Mouse (Mus musculus) embryonic facial prominence, embryonic 10.5 days (tissue): ENCODE data around the gene Sun2. TPM values are rescaled to one million over a fixed set of nuclear protein-coding genes. Genes with fewer than 3 reads are reported as not detected.
A peak's percentile ranks its signal among the peaks of the same experiment; 100 is the strongest.

Source experiments
- DNase-seq: peaks from one replicate; pipeline ENCODE4 v3.0.0-alpha.2; 2017; ENCODE audit warnings: low spot score
- H3K27ac ChIP-seq: fragments of 300-500 bp; sonication (generic); replicated peaks from 2 replicates; pipeline ENCODE4 v1.5.1; 2016; ENCODE audit warnings: mild to moderate bottlenecking
- H3K27me3 ChIP-seq: fragments of 300-500 bp; sonication (generic); replicated peaks from 2 replicates; pipeline ENCODE4 v1.6.1; 2016; ENCODE audit warnings: low read depth, mild to moderate bottlenecking; ENCODE audit not compliant: poor library complexity, severe bottlenecking
- H3K36me3 ChIP-seq: fragments of 300-500 bp; sonication (generic); replicated peaks from 2 replicates; pipeline ENCODE4 v1.6.1; 2016; ENCODE audit warnings: mild to moderate bottlenecking, moderate library complexity
- H3K4me1 ChIP-seq: fragments of 300-500 bp; sonication (generic); 2 replicates; pipeline ENCODE4 v1.6.1; 2016
- H3K4me3 ChIP-seq: fragments of 300-500 bp; sonication (generic); 2 replicates; pipeline ENCODE4 v1.5.1; 2016; ENCODE audit warnings: mild to moderate bottlenecking, moderate library complexity
- H3K9me3 ChIP-seq: fragments of 300-500 bp; sonication (generic); 2 replicates; pipeline ENCODE4 v1.6.1; 2016; ENCODE audit warnings: mild to moderate bottlenecking
- WGBS: fragments of 180-500 bp; shearing (Covaris S2); methylation state at CpG from one replicate; pipeline ENCODE4 v1.1.7; 2016; 5-methylcytosine and 5-hydroxymethylcytosine counted together
- polyA plus RNA-seq: library from polyadenylated mRNA; unstranded; fragments of >200 nt; fragmentation: Nextera tagmentation; extraction: Ambion mirVana; gene quantifications from 2 replicates; pipeline ENCODE4 v1.2.1, GENCODE M21; 2016

Gene Sun2
- polyA plus RNA-seq, 1 experiment from 2014 or later, result 3.4 TPM

DNA sequence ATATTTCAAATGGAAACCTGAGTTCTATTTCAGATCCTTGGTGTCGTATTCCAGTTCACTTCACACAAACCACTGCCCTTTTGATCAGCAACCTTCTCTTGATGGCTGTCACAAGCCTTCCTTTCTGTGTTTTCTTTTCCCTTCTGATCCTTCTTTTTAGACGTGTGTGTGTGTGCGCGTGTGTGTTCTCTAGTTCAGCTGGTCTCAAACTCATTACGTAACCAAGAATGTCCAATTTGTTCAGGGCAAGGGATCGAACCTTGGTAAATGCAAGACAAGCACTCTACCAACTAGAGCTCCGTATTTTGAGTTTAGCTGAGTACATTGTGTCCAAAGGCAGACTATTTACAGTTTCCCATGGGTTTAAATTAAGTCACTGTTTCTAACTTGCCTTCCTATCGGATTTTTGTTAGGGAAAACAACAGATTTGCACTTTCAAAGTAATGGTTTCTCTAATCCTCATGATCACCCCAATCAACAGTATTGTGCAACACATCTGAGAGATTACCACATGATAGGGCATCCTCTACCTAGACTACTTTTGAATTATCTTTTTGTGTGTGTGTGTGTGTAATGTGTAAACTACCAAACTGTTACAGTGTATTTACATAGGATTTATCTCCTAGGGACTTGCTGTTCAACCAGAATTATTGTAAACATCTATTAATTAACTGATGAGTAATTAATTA is 53.9 kb downstream of the Sun2 start:
- Histone ChIP-seq H3K9me3 (no peaks in the 10 kb centered on the region), H3K4me1 (peaks cover 74% of the 10 kb centered on the region), H3K27me3 (no peaks in the 10 kb centered on the region), H3K36me3 (peaks cover 10% of the 10 kb centered on the region; the same call in 1 of the 2 replicates), H3K27ac (peak overlapping the region; percentile 94), H3K4me3 (peak overlapping the region; percentile 95)
- DNase-seq, result no peak
- WGBS, result 2% methylated on average over 8 of the region's 8 CpGs

GRCm38 (mm10) chr15:79687646-79688267 is 54.6 kb downstream of the Sun2 start, which contains the start of gene Josd1:
Josd1 (minus strand) TSS chr15:79687919.
- Histone ChIP-seq H3K27ac (peak within 1 kb of the TSS; percentile 94), H3K4me1 (peaks cover 76% of the 10 kb centered on the region), H3K27me3 (no peaks in the 10 kb centered on the region), H3K4me3 (peak within 1 kb of the TSS; percentile 95), H3K9me3 (no peaks in the 10 kb centered on the region), H3K36me3 (peaks cover 15% of the 10 kb centered on the region; the same call in 1 of the 2 replicates)
- WGBS, result under 1% methylated on average over 72 of the region's 72 CpGs
- DNase-seq, result peak; percentile 96

DNA sequence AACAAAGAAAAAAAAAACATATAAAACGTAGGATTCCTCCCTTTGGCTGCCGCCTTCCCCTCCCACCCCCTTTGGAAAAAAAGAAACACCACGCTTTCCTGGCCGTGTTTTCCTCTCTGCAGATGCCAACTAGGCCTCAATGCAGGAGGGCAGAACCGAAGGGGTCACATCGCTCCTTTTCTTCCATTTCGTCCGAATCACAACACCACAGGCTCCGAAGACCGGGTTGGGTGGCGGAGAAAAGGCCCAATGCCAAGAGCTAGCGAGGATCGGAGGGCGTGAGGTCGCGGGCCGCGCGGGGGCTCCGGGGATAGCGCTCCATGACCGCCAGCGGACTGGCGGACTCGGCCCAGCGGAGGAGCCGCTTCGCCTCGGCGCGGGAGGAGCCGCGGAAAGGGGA is 55.2 kb downstream of the Sun2 start:
- Histone ChIP-seq H3K27ac (peak overlapping the region; percentile 94), H3K4me3 (peak overlapping the region; percentile 95), H3K4me1 (peaks cover 73% of the 10 kb centered on the region), H3K9me3 (no peaks in the 10 kb centered on the region), H3K36me3 (peaks cover 15% of the 10 kb centered on the region; the same call in 1 of the 2 replicates), H3K27me3 (no peaks in the 10 kb centered on the region)
- WGBS, result under 1% methylated on average over 33 of the region's 33 CpGs
- no peak for DNase-seq

DNA sequence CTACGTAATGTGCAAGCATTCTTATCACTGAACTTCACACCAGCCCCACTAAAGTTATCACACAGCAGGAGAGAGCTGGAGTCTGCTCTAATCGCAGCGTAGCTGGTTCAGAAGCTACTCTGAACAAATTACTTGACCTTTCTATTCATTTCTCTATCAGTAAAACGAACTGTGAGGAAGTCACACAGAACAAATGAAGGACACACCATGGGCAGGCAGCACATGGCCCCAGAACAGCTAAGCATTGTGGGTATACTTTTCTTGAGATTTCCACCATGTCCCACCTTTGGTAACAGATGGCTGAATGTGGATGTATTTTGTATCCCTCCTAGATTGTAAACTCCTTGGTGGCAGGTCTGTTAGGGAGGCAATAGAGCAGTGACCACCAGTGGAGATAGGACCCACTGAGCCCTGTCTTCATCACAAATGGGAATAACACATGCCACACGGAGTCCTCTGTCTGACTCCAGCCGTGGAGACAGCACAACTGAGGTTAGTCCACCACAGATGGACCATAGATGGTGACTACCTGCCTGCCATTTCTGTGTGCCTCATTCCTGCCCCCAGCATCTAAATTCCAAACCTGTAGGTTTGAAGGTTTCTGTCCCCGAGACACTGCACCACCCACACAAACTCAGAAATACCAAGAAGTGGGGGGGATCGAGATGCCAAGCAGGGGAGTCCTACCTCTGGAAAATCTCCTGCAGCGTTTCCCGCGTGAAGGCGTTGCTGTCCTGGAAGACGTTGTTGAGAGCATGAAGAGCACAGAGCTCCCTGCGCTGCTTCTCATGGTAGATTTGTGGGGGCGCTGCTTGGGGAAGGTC is 56.1 kb downstream of the Sun2 start:
- Histone ChIP-seq H3K36me3 (peaks cover 18% of the 10 kb centered on the region; the same call in 1 of the 2 replicates), H3K27me3 (no peaks in the 10 kb centered on the region), H3K9me3 (no peaks in the 10 kb centered on the region), H3K27ac (peak overlapping the region; percentile 94), H3K4me3 (peak overlapping the region; percentile 95), H3K4me1 (peaks cover 66% of the 10 kb centered on the region)
- DNase-seq, result no peak
- 26% methylated on average over 15 of the region's 15 CpGs for WGBS

- H3K9me3 ChIP-seq, result no peaks in the 10 kb centered on the region
- peaks cover 63% of the 10 kb centered on the region for H3K4me1 ChIP-seq
- H3K27me3 ChIP-seq, result no peaks in the 10 kb centered on the region
- H3K27ac ChIP-seq, result peak overlapping the region; percentile 94; the same call in 1 of the 2 replicates
- DNase-seq, result no peak
- H3K36me3 ChIP-seq, result peaks cover 18% of the 10 kb centered on the region; the same call in 1 of the 2 replicates
- H3K4me3 ChIP-seq, result peak overlapping the region; percentile 95
- whole genome bisulfite sequencing, result 38% methylated on average over 6 of the region's 6 CpGs
Measured at GRCm38 (mm10) chr15:79685141-79685641, 57.1 kb downstream of the Sun2 start.

- H3K27me3 ChIP-seq, result no peaks in the 10 kb centered on the region
- H3K36me3 ChIP-seq, result peaks cover 21% of the 10 kb centered on the region
- peaks cover 57% of the 10 kb centered on the region for H3K4me1 ChIP-seq
- DNase-seq, result no peak
- H3K9me3 ChIP-seq, result no peaks in the 10 kb centered on the region
- H3K27ac ChIP-seq, result no peak overlapping the region; the same call in 1 of the 2 replicates
- 85% methylated on average over 6 of the region's 6 CpGs for WGBS
- peak overlapping the region; percentile 95 for H3K4me3 ChIP-seq
Measured at GRCm38 (mm10) chr15:79684616-79685015, 57.7 kb downstream of the Sun2 start.

GRCm38 (mm10) chr15:79683707-79684465 is 58.5 kb downstream of the Sun2 start:
- Histone ChIP-seq H3K4me1 (peaks cover 51% of the 10 kb centered on the region), H3K36me3 (peaks cover 27% of the 10 kb centered on the region), H3K27ac (no peak overlapping the region; the same call in 1 of the 2 replicates), H3K27me3 (no peaks in the 10 kb centered on the region), H3K9me3 (no peaks in the 10 kb centered on the region), H3K4me3 (peak overlapping the region; percentile 95)
- DNase-seq, result no peak
- WGBS, result 81% methylated on average over 19 of the region's 19 CpGs

GRCm38 (mm10) chr15:79683146-79683545 is 59.2 kb downstream of the Sun2 start:
- H3K27ac ChIP-seq, result no peak overlapping the region
- 0 out of 2 replicates have a peak overlapping the region, but pooled peaks have one; percentile 5 for H3K4me3 ChIP-seq
- H3K36me3 ChIP-seq, result peaks cover 29% of the 10 kb centered on the region
- WGBS, result 88% methylated on average over 6 of the region's 6 CpGs
- no peaks in the 10 kb centered on the region for H3K27me3 ChIP-seq
- H3K9me3 ChIP-seq, result no peaks in the 10 kb centered on the region
- H3K4me1 ChIP-seq, result peaks cover 44% of the 10 kb centered on the region
- no peak for DNase-seq

DNA sequence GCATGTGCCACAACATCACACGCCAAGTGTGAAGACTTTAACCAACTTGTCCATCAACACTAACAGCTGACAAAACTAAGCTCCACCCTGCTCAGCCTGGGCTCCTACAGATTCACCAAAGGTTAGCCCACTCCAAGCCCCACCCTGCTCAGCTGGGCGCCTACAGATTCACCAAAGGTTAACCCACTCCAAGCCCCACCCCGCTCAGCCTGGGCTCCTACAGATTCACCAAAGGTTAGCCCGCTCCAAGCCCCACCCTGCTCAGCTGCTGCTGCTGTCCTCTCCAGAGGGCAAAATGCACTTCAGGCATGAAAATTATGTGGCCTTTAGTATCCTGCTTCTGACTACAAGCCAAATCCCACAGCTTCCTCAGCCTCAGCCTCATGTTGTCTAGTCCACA is 60.4 kb downstream of the Sun2 start:
- no peak for DNase-seq
- Histone ChIP-seq H3K9me3 (no peaks in the 10 kb centered on the region), H3K36me3 (peaks cover 40% of the 10 kb centered on the region), H3K27ac (no peak overlapping the region), H3K4me3 (no peak overlapping the region), H3K27me3 (no peaks in the 10 kb centered on the region), H3K4me1 (peaks cover 44% of the 10 kb centered on the region)
- WGBS, result 89% methylated on average over 4 of the region's 4 CpGs

DNA sequence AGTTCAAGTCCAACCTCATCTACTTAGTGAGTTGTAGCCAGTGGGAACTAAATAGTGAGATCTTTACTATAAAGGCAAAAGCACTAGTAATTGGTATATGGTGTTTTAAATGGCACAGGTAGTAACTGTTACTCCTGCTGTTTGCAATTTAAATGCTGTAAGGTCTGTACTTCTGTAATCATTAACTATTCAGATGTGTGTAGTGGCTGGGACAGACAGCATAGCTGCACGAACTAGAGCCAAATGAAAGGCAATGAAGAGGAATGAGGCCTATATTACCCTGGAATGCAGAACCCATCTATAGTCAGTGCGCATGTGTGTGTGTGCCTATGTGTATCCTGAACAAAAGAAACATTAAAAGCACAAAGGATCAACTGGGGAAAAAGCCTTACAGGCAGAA is 64.4 kb downstream of the Sun2 start:
- Histone ChIP-seq H3K9me3 (no peaks in the 10 kb centered on the region), H3K27ac (no peak overlapping the region), H3K36me3 (peaks cover 66% of the 10 kb centered on the region), H3K4me1 (peaks cover 7% of the 10 kb centered on the region), H3K4me3 (no peak overlapping the region), H3K27me3 (no peaks in the 10 kb centered on the region)
- 87% methylated on average over 2 of the region's 2 CpGs for WGBS
- DNase-seq, result no peak
